Mouse (Mus musculus) gastrocnemius, postnatal 36 days (tissue): ENCODE measurements around the gene Olfr588-ps1. TPM values are rescaled to one million over a fixed set of nuclear protein-coding genes. Genes with fewer than 3 reads are reported as not detected.
"Not testable (repeated sequence)": the region's sequence is repeated elsewhere in the genome, so short reads cannot be mapped to it uniquely, and the experiment has no call there.

Source experiments
- DNase-seq, 2 experiments: peaks; one replicate each; pipeline ENCODE4 v3.0.0; 2022
- intact Hi-C: fragments of 180-260 bp; cut with DNase I; formaldehyde crosslinking; loops from one replicate; pipeline ENCODE4 v1.15.1; 2025
- long read RNA-seq, 2 experiments: library from polyadenylated mRNA; stranded (forward); transcript quantifications; one replicate each; pipeline ENCODE4 v2.0.0; 2021
- total RNA-seq, 2 experiments: library from RNA; stranded (reverse); gene quantifications; 2 replicates each; pipeline ENCODE4 v1.2.3; 2021

Gene Olfr588-ps1
- total RNA-seq: not detected
- long read RNA-seq, experiment 1: 0 reads
- long read RNA-seq, experiment 2: 0 reads

GRCm38 (mm10) chr7:103140579-103140978, at the start of gene Olfr588-ps1:
Gene Olfr588-ps1, plus strand, starts transcription at chr7:103140879.
- intact Hi-C loops: no loop called here
- no peak for DNase-seq

GRCm38 (mm10) chr7:103097420-103097819, 43.3 kb upstream of the Olfr588-ps1 start, which contains the start of gene Olfr585:
Gene Olfr585, plus strand, starts transcription at chr7:103097720.
- intact Hi-C loops: no loop called here
- DNase-seq: no peak

DNA sequence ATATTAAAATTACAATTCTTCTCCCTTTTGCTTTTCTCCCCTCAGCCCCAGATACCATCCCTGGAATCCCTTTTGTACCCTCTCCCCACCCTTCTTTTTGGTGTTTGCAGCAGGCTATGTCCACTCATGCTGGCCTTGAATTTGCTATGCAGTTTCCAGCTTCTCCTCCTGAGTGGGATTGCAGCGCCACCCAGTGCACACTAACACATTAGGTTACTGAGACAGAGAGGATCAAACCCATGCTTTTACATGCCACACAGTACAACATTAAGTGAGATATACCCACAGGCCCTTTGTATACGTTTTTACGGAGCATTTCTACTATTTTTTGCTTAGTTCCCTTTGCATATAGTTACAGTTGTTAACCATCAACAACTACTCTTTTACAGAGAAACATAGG, 21.3 kb upstream of the Olfr588-ps1 start:
- intact Hi-C loops: no loop called here
- DNase-seq: no peak

DNA sequence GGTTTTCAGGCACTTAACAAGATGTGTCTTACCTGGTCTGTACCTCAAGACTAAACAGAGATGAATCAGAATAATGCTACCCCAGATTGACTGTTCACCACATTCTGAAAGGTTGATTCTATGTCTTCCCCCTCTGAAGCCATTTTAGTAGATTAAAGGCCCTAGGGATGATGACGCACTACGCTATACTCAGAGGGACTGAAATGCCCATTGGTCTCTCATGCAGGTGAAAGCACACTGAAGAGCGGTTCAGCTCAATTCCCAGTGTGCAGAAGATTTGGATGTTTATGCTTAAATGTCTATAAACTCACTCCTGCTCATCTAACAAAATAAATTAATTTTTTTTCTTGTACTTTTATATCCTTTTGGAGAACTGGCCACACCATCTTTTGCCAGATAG, 15.1 kb upstream of the Olfr588-ps1 start, which contains the start of gene Olfr586:
Olfr586 (minus strand) TSS at position 101 of the 400 bp plus-strand sequence.
- DNase-seq: no peak
- intact Hi-C loops: no loop called here

GRCm38 (mm10) chr7:103156256-103156655, 15.6 kb downstream of the Olfr588-ps1 start, which contains the start of gene Olfr589:
Gene Olfr589, minus strand, starts transcription at chr7:103156356.
- no peak for DNase-seq
- intact Hi-C loops: no loop called here

- intact Hi-C loops: no loop called here
- no peak for DNase-seq
These were observed 29.0 kb downstream of the Olfr588-ps1 start for GRCm38 (mm10) chr7:103169697-103170096.

- intact Hi-C loops: no loop called here
- no peak for DNase-seq
These were observed 37.6 kb downstream of the Olfr588-ps1 start, which contains the start of gene Olfr591 for GRCm38 (mm10) chr7:103178240-103178639. Gene Olfr591, minus strand, starts transcription at chr7:103178340.

GRCm38 (mm10) chr7:103184503-103184902, 43.8 kb downstream of the Olfr588-ps1 start, which contains the start of gene Olfr592:
Gene Olfr592, plus strand, starts transcription at chr7:103184803.
- DNase-seq, intact Hi-C loops: not testable (repeated sequence)

Other genes starting within 250 kb of the Olfr588-ps1 start
- gene Olfr569, start 250.0 kb upstream of the Olfr588-ps1 start, total RNA-seq: not detected
- not detected for gene Olfr570, start 246.3 kb upstream of the Olfr588-ps1 start, total RNA-seq
- not detected for gene Olfr571, start 223.3 kb upstream of the Olfr588-ps1 start, total RNA-seq
- gene Olfr572, start 216.5 kb upstream of the Olfr588-ps1 start, total RNA-seq: not detected
- not detected for gene Olfr573-ps1, start 198.3 kb upstream of the Olfr588-ps1 start, total RNA-seq
- gene Olfr574, start 192.4 kb upstream of the Olfr588-ps1 start, total RNA-seq: not detected
- not detected for gene Olfr575, start 182.1 kb upstream of the Olfr588-ps1 start, total RNA-seq
- gene Olfr576, start 178.2 kb upstream of the Olfr588-ps1 start, total RNA-seq: not detected
- not detected for gene Olfr577, start 164.9 kb upstream of the Olfr588-ps1 start, total RNA-seq
- not detected for gene Olfr578, start 151.6 kb upstream of the Olfr588-ps1 start, total RNA-seq
- gene Olfr582, start 102.9 kb upstream of the Olfr588-ps1 start, total RNA-seq: not detected
- gene Olfr583, start 89.6 kb upstream of the Olfr588-ps1 start, total RNA-seq: not detected
- gene Olfr584, start 59.0 kb upstream of the Olfr588-ps1 start, total RNA-seq: not detected
- not detected for gene Olfr585, start 43.2 kb upstream of the Olfr588-ps1 start, total RNA-seq
- gene Olfr586, start 15.2 kb upstream of the Olfr588-ps1 start, total RNA-seq: not detected
- not detected for gene Olfr589, start 15.5 kb downstream of the Olfr588-ps1 start, total RNA-seq
- not detected for gene Olfr591, start 37.5 kb downstream of the Olfr588-ps1 start, total RNA-seq
- not detected for gene Olfr592, start 43.9 kb downstream of the Olfr588-ps1 start, total RNA-seq
- gene Olfr593, start 71.0 kb downstream of the Olfr588-ps1 start, total RNA-seq: not detected
- not detected for gene Olfr594, start 76.1 kb downstream of the Olfr588-ps1 start, total RNA-seq
- gene Usp17ld, start 111.6 kb downstream of the Olfr588-ps1 start, total RNA-seq: not detected
- gene Olfr596, start 164.8 kb downstream of the Olfr588-ps1 start, total RNA-seq: not detected
- gene Olfr597, start 175.4 kb downstream of the Olfr588-ps1 start, total RNA-seq: not detected
- gene Olfr598, start 182.7 kb downstream of the Olfr588-ps1 start, total RNA-seq: not detected
- gene Olfr599, start 195.0 kb downstream of the Olfr588-ps1 start, total RNA-seq: not detected
- not detected for gene Olfr600, start 208.8 kb downstream of the Olfr588-ps1 start, total RNA-seq
- not detected for gene Olfr601, start 221.8 kb downstream of the Olfr588-ps1 start, total RNA-seq
- gene Olfr603, start 245.3 kb downstream of the Olfr588-ps1 start, total RNA-seq: not detected